Mouse (Mus musculus) liver, embryonic 12.5 days (tissue): ENCODE results near the gene Msl1. TPM values are rescaled to one million over a fixed set of nuclear protein-coding genes. Genes with fewer than 3 reads are reported as not detected.

Experiments used
- ATAC-seq: fragments of 200-750 bp; cut with Nextera tagmentation; 2 replicates; pipeline ENCODE4 v1.8.0; 2017; ENCODE audit warnings: moderate number of reproducible peaks, mild to moderate bottlenecking, moderate library complexity
- H3K27ac ChIP-seq: fragments of 300-500 bp; sonication (generic); 2 replicates; pipeline ENCODE4 v1.5.1; 2016; ENCODE audit warnings: mild to moderate bottlenecking
- H3K27me3 ChIP-seq: fragments of 300-500 bp; sonication (generic); replicated peaks from 2 replicates; pipeline ENCODE4 v1.6.1; 2016; ENCODE audit warnings: mild to moderate bottlenecking, moderate library complexity
- H3K36me3 ChIP-seq: fragments of 300-500 bp; sonication (generic); 2 replicates; pipeline ENCODE4 v1.6.1; 2016; ENCODE audit warnings: mild to moderate bottlenecking, moderate library complexity
- H3K4me1 ChIP-seq: fragments of 300-500 bp; sonication (generic); 2 replicates; pipeline ENCODE4 v1.6.1; 2016
- H3K4me2 ChIP-seq: fragments of 300-500 bp; sonication (generic); 2 replicates; pipeline ENCODE4 v1.6.1; 2016; ENCODE audit warnings: mild to moderate bottlenecking, moderate library complexity
- H3K4me3 ChIP-seq: fragments of 300-500 bp; sonication (generic); 2 replicates; pipeline ENCODE4 v1.5.1; 2016; ENCODE audit warnings: mild to moderate bottlenecking, moderate library complexity
- H3K9ac ChIP-seq: fragments of 300-500 bp; sonication (generic); 2 replicates; pipeline ENCODE4 v1.6.1; 2016; ENCODE audit warnings: mild to moderate bottlenecking, moderate library complexity
- H3K9me3 ChIP-seq: fragments of 300-500 bp; sonication (generic); replicated peaks from 2 replicates; pipeline ENCODE4 v1.6.1; 2016; ENCODE audit warnings: mild to moderate bottlenecking, moderate library complexity
- WGBS: fragments of 180-500 bp; shearing (Covaris S2); methylation state at CpG from one replicate; pipeline ENCODE4 v1.1.7; 2016; ENCODE audit not compliant: insufficient replicate concordance; 5-methylcytosine and 5-hydroxymethylcytosine counted together
- polyA plus RNA-seq: library from polyadenylated mRNA; unstranded; fragments of >200 nt; fragmentation: Nextera tagmentation; extraction: Ambion mirVana; gene quantifications from 2 replicates; pipeline ENCODE4 v1.2.1, GENCODE M21; 2016

Msl1 gene
- polyA plus RNA-seq, 1 experiment from 2014 or later, result 11.5 TPM

GRCm38 (mm10) chr11:98839402-98839801, 44.1 kb downstream of the Msl1 start:
- peaks cover 18% of the 10 kb centered on the region for H3K4me1 ChIP-seq
- no peak overlapping the region for H3K4me2 ChIP-seq
- H3K27me3 ChIP-seq, result peaks cover 62% of the 10 kb centered on the region
- ATAC-seq, result no peak
- no peak overlapping the region for H3K9ac ChIP-seq
- 29% methylated on average over 6 of the region's 6 CpGs for WGBS
- peaks cover 3% of the 10 kb centered on the region for H3K36me3 ChIP-seq
- H3K9me3 ChIP-seq, result no peaks in the 10 kb centered on the region
- no peak overlapping the region for H3K27ac ChIP-seq
- no peak overlapping the region for H3K4me3 ChIP-seq

- H3K27me3 ChIP-seq, result peaks cover 62% of the 10 kb centered on the region
- WGBS, result 51% methylated on average over 9 of the region's 10 CpGs
- no peak overlapping the region for H3K27ac ChIP-seq
- H3K36me3 ChIP-seq, result no peaks in the 10 kb centered on the region
- H3K4me1 ChIP-seq, result peaks cover 18% of the 10 kb centered on the region
- no peak overlapping the region for H3K9ac ChIP-seq
- H3K4me2 ChIP-seq, result no peak overlapping the region
- no peak overlapping the region for H3K4me3 ChIP-seq
- no peak for ATAC-seq
- no peaks in the 10 kb centered on the region for H3K9me3 ChIP-seq
Observed at GRCm38 (mm10) chr11:98839897-98840296, 44.6 kb downstream of the Msl1 start.

GRCm38 (mm10) chr11:98846016-98846415, 50.7 kb downstream of the Msl1 start:
- ATAC-seq, result no peak
- Histone ChIP-seq H3K27me3 (peaks cover 56% of the 10 kb centered on the region), H3K9ac (no peak overlapping the region), H3K27ac (no peak overlapping the region), H3K9me3 (no peaks in the 10 kb centered on the region), H3K4me1 (peaks cover 7% of the 10 kb centered on the region; the same call in 1 of the 2 replicates), H3K4me3 (no peak overlapping the region), H3K4me2 (no peak overlapping the region), H3K36me3 (no peaks in the 10 kb centered on the region)
- 57% methylated on average over 13 of the region's 13 CpGs for WGBS

GRCm38 (mm10) chr11:98846865-98847604, 51.7 kb downstream of the Msl1 start:
- Histone ChIP-seq H3K9me3 (no peaks in the 10 kb centered on the region), H3K9ac (no peak overlapping the region), H3K4me2 (no peak overlapping the region), H3K27me3 (peaks cover 63% of the 10 kb centered on the region), H3K4me1 (peaks cover 8% of the 10 kb centered on the region; the same call in 1 of the 2 replicates), H3K36me3 (no peaks in the 10 kb centered on the region), H3K27ac (no peak overlapping the region), H3K4me3 (no peak overlapping the region)
- 51% methylated on average over 19 of the region's 19 CpGs for WGBS
- ATAC-seq, result no peak

- no peak overlapping the region for H3K4me3 ChIP-seq
- H3K36me3 ChIP-seq, result no peaks in the 10 kb centered on the region
- peaks cover 10% of the 10 kb centered on the region; the same call in 1 of the 2 replicates for H3K4me1 ChIP-seq
- WGBS, result 26% methylated on average over 19 of the region's 19 CpGs
- H3K27ac ChIP-seq, result no peak overlapping the region
- peak overlapping the region; percentile 35 for H3K4me2 ChIP-seq
- peak; percentile 43; the same call in 1 of the 2 replicates for ATAC-seq
- H3K9me3 ChIP-seq, result no peaks in the 10 kb centered on the region
- H3K27me3 ChIP-seq, result peaks cover 57% of the 10 kb centered on the region
- no peak overlapping the region for H3K9ac ChIP-seq
Observed at GRCm38 (mm10) chr11:98849196-98849894, 54.0 kb downstream of the Msl1 start.

GRCm38 (mm10) chr11:98850100-98851093, 55.1 kb downstream of the Msl1 start:
- Histone ChIP-seq H3K9me3 (no peaks in the 10 kb centered on the region), H3K27me3 (peaks cover 57% of the 10 kb centered on the region), H3K9ac (no peak overlapping the region), H3K36me3 (no peaks in the 10 kb centered on the region), H3K4me1 (peaks cover 10% of the 10 kb centered on the region; the same call in 1 of the 2 replicates), H3K4me3 (no peak overlapping the region), H3K4me2 (no peak overlapping the region), H3K27ac (no peak overlapping the region)
- 67% methylated on average over 26 of the region's 26 CpGs for WGBS
- no peak for ATAC-seq

- Histone ChIP-seq H3K9me3 (no peaks in the 10 kb centered on the region), H3K27me3 (peaks cover 29% of the 10 kb centered on the region), H3K9ac (no peak overlapping the region), H3K4me2 (no peak overlapping the region), H3K36me3 (no peaks in the 10 kb centered on the region), H3K4me3 (no peak overlapping the region), H3K27ac (no peak overlapping the region), H3K4me1 (peaks cover 12% of the 10 kb centered on the region; the same call in 1 of the 2 replicates)
- no peak for ATAC-seq
- WGBS, result 86% methylated on average over 8 of the region's 8 CpGs
Observed at GRCm38 (mm10) chr11:98854116-98854515, 58.8 kb downstream of the Msl1 start.

- peaks cover 7% of the 10 kb centered on the region; the same call in 1 of the 2 replicates for H3K4me1 ChIP-seq
- H3K4me3 ChIP-seq, result no peak overlapping the region
- no peaks in the 10 kb centered on the region for H3K9me3 ChIP-seq
- no peak for ATAC-seq
- WGBS, result 81% methylated on average over 2 of the region's 2 CpGs
- H3K27me3 ChIP-seq, result peaks cover 24% of the 10 kb centered on the region
- H3K4me2 ChIP-seq, result no peak overlapping the region
- H3K9ac ChIP-seq, result no peak overlapping the region
- H3K27ac ChIP-seq, result no peak overlapping the region
- H3K36me3 ChIP-seq, result no peaks in the 10 kb centered on the region
Observed at GRCm38 (mm10) chr11:98854659-98855058, 59.3 kb downstream of the Msl1 start.

Other genes starting within 250 kb of the Msl1 start
- 0.07 and 0.12 TPM in 2 replicates for gene Ikzf3, start 249.5 kb upstream of the Msl1 start, polyA plus RNA-seq
- gene Zpbp2, start 244.4 kb upstream of the Msl1 start, polyA plus RNA-seq, result 0.46 and 0.55 TPM in 2 replicates
- gene Ormdl3, start 208.1 kb upstream of the Msl1 start, polyA plus RNA-seq, result 44.2 and 44.3 TPM in 2 replicates
- not detected in 2 replicates for gene Lrrc3c, start 197.2 kb upstream of the Msl1 start, polyA plus RNA-seq
- 0.87 and 0.96 TPM in 2 replicates for gene Gm12355, start 169.9 kb upstream of the Msl1 start, polyA plus RNA-seq
- gene Gsdma3, start 169.2 kb upstream of the Msl1 start, polyA plus RNA-seq, result not detected in 2 replicates
- not detected in 2 replicates for gene Gsdma2, start 148.8 kb upstream of the Msl1 start, polyA plus RNA-seq
- not detected in 2 replicates for gene Gsdma, start 131.2 kb upstream of the Msl1 start, polyA plus RNA-seq
- gene Psmd3, start 113.0 kb upstream of the Msl1 start, polyA plus RNA-seq, result 201 and 202 TPM in 2 replicates
- not detected in 2 replicates for gene Csf3, start 94.3 kb upstream of the Msl1 start, polyA plus RNA-seq
- gene Med24, start 66.1 kb upstream of the Msl1 start, polyA plus RNA-seq, result 42.0 and 43.7 TPM in 2 replicates
- gene Thra, start 54.9 kb upstream of the Msl1 start, polyA plus RNA-seq, result 13.0 and 13.3 TPM in 2 replicates
- 1.3 and 1.4 TPM in 2 replicates for gene Nr1d1, start 20.2 kb upstream of the Msl1 start, polyA plus RNA-seq
- 26.4 and 29.7 TPM in 2 replicates for gene Casc3, start 9.4 kb downstream of the Msl1 start, polyA plus RNA-seq
- gene Rapgefl1, start 41.3 kb downstream of the Msl1 start, polyA plus RNA-seq, result 0.21 and 0.24 TPM in 2 replicates
- gene Wipf2, start 68.1 kb downstream of the Msl1 start, polyA plus RNA-seq, result 2.0 and 2.2 TPM in 2 replicates
- gene Cdc6, start 112.3 kb downstream of the Msl1 start, polyA plus RNA-seq, result 86.5 and 89.9 TPM in 2 replicates
- gene Rara, start 132.3 kb downstream of the Msl1 start, polyA plus RNA-seq, result 6.8 and 7.1 TPM in 2 replicates
- gene Gjd3, start 187.5 kb downstream of the Msl1 start, polyA plus RNA-seq, result not detected in 2 replicates
- gene Top2a, start 228.7 kb downstream of the Msl1 start, polyA plus RNA-seq, result 249 and 261 TPM in 2 replicates
- 236 TPM in 2 replicates for gene Igfbp4, start 245.7 kb downstream of the Msl1 start, polyA plus RNA-seq